Mouse (Mus musculus) intestine, embryonic 15.5 days (tissue): ENCODE measurements around the gene Tap2. TPM values are rescaled to one million over a fixed set of nuclear protein-coding genes. Genes with fewer than 3 reads are reported as not detected.
"Not testable (repeated sequence)": the region's sequence is repeated elsewhere in the genome, so short reads cannot be mapped to it uniquely, and the experiment has no call there.

Experiments
- ATAC-seq: fragments of 200-750 bp; cut with Nextera tagmentation; 2 replicates; pipeline ENCODE4 v1.8.0; 2017; ENCODE audit warnings: moderate TSS enrichment, moderate library complexity
- H3K27ac ChIP-seq: fragments of 300-500 bp; sonication (generic); 2 replicates; pipeline ENCODE4 v1.5.1; 2015; ENCODE audit warnings: mild to moderate bottlenecking, inconsistent platforms
- H3K27me3 ChIP-seq: fragments of 300-500 bp; sonication (generic); replicated peaks from 2 replicates; pipeline ENCODE4 v1.6.1; 2015; ENCODE audit warnings: inconsistent platforms
- H3K36me3 ChIP-seq: fragments of 300-500 bp; sonication (generic); 2 replicates; pipeline ENCODE4 v1.6.1; 2015; ENCODE audit warnings: inconsistent platforms
- H3K4me1 ChIP-seq: fragments of 300-500 bp; sonication (generic); replicated peaks from 2 replicates; pipeline ENCODE4 v1.6.1; 2015; ENCODE audit warnings: inconsistent platforms
- H3K4me2 ChIP-seq: fragments of 300-500 bp; sonication (generic); replicated peaks from 2 replicates; pipeline ENCODE4 v1.6.1; 2015; ENCODE audit warnings: mild to moderate bottlenecking, inconsistent platforms
- H3K4me3 ChIP-seq: fragments of 300-500 bp; sonication (generic); replicated peaks from 2 replicates; pipeline ENCODE4 v1.5.1; 2015; ENCODE audit warnings: inconsistent platforms
- H3K9ac ChIP-seq: fragments of 300-500 bp; sonication (generic); 2 replicates; pipeline ENCODE4 v1.6.1; 2015; ENCODE audit warnings: inconsistent platforms
- H3K9me3 ChIP-seq: fragments of 300-500 bp; sonication (generic); 2 replicates; pipeline ENCODE4 v1.6.1; 2016; ENCODE audit warnings: inconsistent platforms
- WGBS: fragments of 180-500 bp; shearing (Covaris S2); methylation state at CpG from one replicate; pipeline ENCODE4 v1.1.7; 2015; 5-methylcytosine and 5-hydroxymethylcytosine counted together
- polyA plus RNA-seq: library from polyadenylated mRNA; unstranded; fragments of >200 nt; fragmentation: Nextera tagmentation; extraction: Ambion mirVana; gene quantifications from 2 replicates; pipeline ENCODE4 v1.2.1, GENCODE M21; 2015

Gene Tap2
- polyA plus RNA-seq, 1 experiment from 2014 or later, result 5.3 TPM

DNA sequence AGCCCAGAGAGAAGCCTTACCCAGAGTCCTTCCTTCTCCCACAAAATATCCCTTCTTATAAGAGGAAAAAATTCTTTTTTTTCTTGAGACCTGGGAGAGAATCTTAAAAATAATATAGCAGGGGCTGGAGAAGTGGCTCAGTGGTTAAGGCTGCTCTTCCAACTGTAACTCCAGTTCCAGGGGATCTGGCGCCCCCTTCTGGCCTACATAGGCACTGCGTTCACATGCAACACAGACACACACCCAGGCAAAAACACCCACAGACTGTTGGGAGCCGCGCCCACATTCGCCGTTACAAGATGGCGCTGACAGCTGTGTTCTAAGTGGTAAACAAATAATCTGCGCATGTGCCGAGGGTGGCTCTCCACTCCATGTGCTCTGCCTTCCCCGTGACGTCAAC lies 15.8 kb downstream of the Tap2 start:
- ATAC-seq, result not testable (repeated sequence)
- WGBS, result 89% methylated on average over 8 of the region's 11 CpGs

DNA sequence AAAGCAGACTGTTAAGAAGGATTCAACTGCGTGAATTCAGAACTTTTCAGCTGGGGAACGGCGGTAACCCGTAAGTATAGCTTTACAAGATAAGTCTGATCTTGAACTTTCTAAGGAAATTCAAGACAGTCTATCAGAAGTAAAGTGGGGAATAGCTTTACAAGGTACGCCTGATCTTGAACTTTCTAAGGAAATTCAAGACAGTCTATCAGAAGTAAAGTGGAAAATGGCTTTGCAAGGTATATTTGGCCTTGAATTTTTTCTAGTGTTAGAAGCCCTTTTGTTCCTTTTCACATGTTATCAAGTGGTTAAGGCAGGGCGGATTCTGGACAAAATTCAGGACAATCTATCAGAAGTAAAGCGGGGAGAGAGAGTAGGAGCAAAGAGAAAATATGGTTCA lies 16.5 kb downstream of the Tap2 start:
- 97% methylated on average over 3 of the region's 7 CpGs for WGBS
- not testable (repeated sequence) for H3K9ac ChIP-seq, H3K27me3 ChIP-seq, H3K36me3 ChIP-seq, H3K4me3 ChIP-seq, H3K4me1 ChIP-seq, H3K27ac ChIP-seq, H3K4me2 ChIP-seq, H3K9me3 ChIP-seq, ATAC-seq

More for the DNA sequence above, 15.8 kb downstream of the Tap2 start:
- H3K4me1 ChIP-seq, H3K27ac ChIP-seq, H3K36me3 ChIP-seq, H3K9ac ChIP-seq, H3K9me3 ChIP-seq, H3K4me2 ChIP-seq, H3K4me3 ChIP-seq: not testable (repeated sequence)
- H3K27me3 ChIP-seq, result peaks cover 10% of the 10 kb centered on the region

DNA sequence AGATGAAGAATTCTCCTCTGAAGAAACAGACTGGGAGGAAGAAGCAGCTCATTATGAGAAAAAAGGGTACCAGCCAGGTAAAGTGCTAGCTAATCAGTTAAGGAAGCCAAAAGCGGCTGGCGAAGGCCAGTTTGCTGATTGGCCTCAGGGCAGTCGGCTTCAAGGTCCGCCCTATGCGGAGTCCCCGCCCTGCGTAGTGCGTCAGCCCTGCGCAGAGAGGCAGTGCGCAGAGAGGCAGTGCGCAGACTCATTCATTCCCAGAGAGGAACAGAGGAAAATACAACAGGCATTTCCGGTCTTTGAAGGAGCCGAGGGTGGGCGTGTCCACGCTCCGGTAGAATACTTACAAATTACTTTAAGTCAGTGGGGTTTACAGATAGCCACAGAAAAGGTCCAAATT lies 17.1 kb downstream of the Tap2 start:
- ATAC-seq, H3K27me3 ChIP-seq, H3K9me3 ChIP-seq, H3K4me2 ChIP-seq, H3K27ac ChIP-seq, H3K4me1 ChIP-seq, H3K9ac ChIP-seq, H3K4me3 ChIP-seq, H3K36me3 ChIP-seq: not testable (repeated sequence)
- WGBS, result 98% methylated on average over 7 of the region's 16 CpGs

DNA sequence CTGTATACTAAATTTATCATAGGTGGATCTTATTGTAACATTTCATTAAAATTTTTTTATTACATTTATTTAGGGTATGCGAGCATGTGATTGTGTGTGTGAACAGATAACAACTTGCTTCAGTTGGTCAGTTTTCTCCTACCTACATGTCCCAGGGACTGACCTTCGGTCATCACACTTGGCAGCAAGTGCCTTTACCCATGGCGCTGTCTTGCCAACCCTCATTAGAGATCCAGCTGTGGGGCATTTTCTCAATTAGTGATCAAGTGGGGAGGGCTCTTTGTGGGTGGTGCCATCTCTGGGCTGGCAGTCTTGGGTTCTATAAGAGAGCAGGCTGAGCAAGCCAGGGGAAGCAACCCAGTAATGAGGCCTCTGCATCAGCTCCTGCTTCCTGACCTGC lies 21.5 kb downstream of the Tap2 start:
- Histone ChIP-seq H3K27me3 (no peaks in the 10 kb centered on the region), H3K36me3 (no peaks in the 10 kb centered on the region), H3K4me3 (no peak overlapping the region), H3K9me3 (0 out of 2 replicates have a peak, but pooled peaks cover 3% of the 10 kb centered on the region), H3K9ac (no peak overlapping the region), H3K4me2 (no peak overlapping the region), H3K4me1 (no peaks in the 10 kb centered on the region), H3K27ac (no peak overlapping the region)
- ATAC-seq, result no peak
- WGBS, result 94% methylated on average over 3 of the region's 3 CpGs

DNA sequence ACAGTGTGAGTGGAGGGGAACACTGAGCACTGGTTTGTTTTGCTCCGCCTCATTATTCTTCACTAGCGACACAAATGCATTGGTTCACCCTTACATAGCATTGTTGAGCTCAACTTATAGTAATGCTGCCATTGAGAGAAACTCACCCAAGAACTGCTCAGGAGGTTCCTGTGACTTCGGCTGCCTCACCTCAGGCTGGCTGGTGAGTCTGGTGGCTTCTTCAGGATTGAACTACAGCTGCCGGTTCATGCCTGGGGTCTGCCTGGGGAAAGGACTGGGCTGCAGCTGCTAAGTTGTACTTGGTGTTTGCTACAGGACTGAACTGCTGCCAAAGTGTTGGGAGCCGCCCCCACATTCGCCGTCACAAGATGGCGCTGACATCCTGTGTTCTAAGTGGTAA lies 22.1 kb downstream of the Tap2 start:
- Histone ChIP-seq H3K36me3 (no peaks in the 10 kb centered on the region), H3K4me3 (no peak overlapping the region), H3K9me3 (0 out of 2 replicates have a peak, but pooled peaks cover 3% of the 10 kb centered on the region), H3K27me3 (no peaks in the 10 kb centered on the region), H3K4me1 (no peaks in the 10 kb centered on the region), H3K4me2 (no peak overlapping the region), H3K27ac (no peak overlapping the region), H3K9ac (no peak overlapping the region)
- no peak for ATAC-seq
- 97% methylated on average over 8 of the region's 8 CpGs for WGBS

DNA sequence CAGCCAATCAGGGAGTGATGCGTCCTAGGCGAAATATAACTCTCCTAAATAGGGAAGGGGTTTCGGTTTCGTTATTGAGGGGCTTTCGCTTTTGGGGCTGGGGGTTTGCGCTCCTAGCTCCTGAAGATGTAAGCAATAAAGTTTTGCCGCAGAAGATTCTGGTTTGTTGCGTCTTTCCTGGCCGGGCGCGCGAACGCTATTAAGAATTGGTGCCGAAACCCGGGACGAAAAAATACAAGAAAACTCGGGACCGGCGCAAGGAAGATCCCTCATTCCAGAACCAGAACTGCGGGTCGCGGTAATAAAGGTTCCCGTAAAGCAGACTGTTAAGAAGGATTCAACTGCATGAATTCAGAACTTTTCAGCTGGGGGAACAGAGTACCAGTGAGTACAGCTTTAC lies 22.6 kb downstream of the Tap2 start:
- H3K4me3 ChIP-seq, H3K36me3 ChIP-seq: not testable (repeated sequence)
- 96% methylated on average over 16 of the region's 23 CpGs for WGBS

DNA sequence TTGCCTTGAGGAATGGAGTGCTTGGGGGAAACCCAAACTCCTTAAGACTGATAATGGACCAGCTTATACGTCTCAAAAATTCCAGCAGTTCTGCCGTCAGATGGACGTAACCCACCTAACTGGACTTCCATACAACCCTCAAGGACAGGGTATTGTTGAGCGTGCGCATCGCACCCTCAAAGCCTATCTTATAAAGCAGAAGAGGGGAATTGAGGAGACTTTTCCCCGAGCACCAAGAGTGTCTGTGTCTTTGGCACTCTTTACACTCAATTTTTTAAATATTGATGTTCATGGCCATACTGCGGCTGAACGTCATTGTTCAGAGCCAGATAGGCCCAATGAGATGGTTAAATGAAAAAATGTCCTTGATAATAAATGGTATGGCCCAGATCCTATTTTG lies 27.6 kb downstream of the Tap2 start:
- H3K9me3 ChIP-seq, H3K4me2 ChIP-seq, H3K36me3 ChIP-seq, H3K9ac ChIP-seq, H3K4me3 ChIP-seq, H3K27ac ChIP-seq, H3K27me3 ChIP-seq, H3K4me1 ChIP-seq, ATAC-seq: not testable (repeated sequence)
- WGBS, result 95% methylated on average over 9 of the region's 9 CpGs

More for the DNA sequence above, 22.6 kb downstream of the Tap2 start:
- not testable (repeated sequence) for H3K27me3 ChIP-seq, H3K4me2 ChIP-seq, H3K27ac ChIP-seq, ATAC-seq, H3K9ac ChIP-seq, H3K4me1 ChIP-seq, H3K9me3 ChIP-seq

DNA sequence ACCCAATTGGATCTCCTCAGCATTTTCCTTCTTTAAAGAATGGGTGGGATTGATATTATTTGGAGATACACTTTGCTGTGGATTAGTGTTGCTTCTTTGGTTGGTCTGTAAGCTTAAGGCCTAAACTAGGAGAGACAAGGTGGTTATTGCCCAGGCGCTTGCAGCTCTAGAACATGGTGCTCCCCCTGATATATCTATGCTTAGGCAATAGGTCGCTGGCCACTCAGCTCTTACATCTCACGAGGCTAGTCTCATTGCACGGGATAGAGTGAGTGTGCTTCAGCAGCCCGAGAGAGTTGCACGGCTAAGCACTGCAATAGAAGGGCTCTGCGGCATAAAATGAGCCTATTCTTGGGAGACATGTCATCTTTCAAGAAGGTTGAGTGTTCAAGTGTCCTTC lies 28.7 kb downstream of the Tap2 start:
- not testable (repeated sequence) for ATAC-seq, H3K27me3 ChIP-seq, H3K9me3 ChIP-seq, H3K4me1 ChIP-seq, H3K4me2 ChIP-seq, H3K4me3 ChIP-seq, H3K27ac ChIP-seq, H3K36me3 ChIP-seq, H3K9ac ChIP-seq
- 91% methylated on average over 7 of the region's 7 CpGs for WGBS

DNA sequence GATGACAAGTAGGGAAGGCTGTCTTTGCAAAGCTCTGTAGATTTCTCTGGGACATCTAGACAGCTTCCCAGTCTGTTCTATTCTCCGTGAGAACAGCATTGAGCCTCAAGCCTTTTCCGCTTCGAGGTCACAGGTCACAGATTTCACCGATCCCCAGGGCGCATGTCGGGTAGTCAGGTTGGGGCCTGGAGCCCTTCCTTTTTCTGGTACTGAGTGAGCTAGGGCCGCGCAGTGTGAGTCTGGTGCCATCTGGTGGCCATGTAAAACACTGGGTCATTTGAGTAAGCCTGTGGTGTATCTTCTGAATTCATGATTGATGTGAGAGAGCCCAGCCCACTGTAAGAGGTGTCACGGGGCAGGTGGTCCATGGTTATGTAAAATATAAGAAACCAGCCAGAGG lies 31.6 kb downstream of the Tap2 start:
- Histone ChIP-seq H3K36me3 (no peaks in the 10 kb centered on the region), H3K4me2 (no peak overlapping the region), H3K4me3 (no peak overlapping the region), H3K4me1 (no peaks in the 10 kb centered on the region), H3K27me3 (no peaks in the 10 kb centered on the region), H3K9ac (no peak overlapping the region), H3K27ac (no peak overlapping the region), H3K9me3 (no peaks in the 10 kb centered on the region)
- 38% methylated on average over 9 of the region's 9 CpGs for whole genome bisulfite sequencing
- ATAC-seq, result no peak; the same call in 1 of the 2 replicates

DNA sequence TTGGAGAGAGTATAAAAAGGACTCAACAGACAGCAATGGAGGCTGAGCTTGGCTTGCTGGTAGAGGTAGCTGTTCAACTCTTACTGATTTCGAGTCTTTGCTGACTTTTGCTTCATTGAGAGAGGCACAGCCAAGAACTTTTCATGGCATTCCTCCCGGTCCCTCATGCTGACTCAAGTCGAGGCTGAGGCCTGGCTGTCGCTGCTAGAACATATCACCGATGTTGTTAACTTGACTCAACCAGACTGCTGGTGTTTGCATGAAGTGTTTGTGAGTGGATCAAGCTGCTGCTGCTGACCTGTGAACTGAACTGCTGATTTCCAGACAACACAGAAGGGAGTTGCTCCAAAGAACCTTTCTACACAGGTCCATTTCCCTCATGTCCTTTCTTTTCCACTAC lies 33.4 kb downstream of the Tap2 start:
- H3K4me1 ChIP-seq, result no peaks in the 10 kb centered on the region
- H3K4me2 ChIP-seq, result no peak overlapping the region
- no peak overlapping the region for H3K9ac ChIP-seq
- H3K27me3 ChIP-seq, result no peaks in the 10 kb centered on the region
- no peaks in the 10 kb centered on the region for H3K36me3 ChIP-seq
- no peak overlapping the region for H3K4me3 ChIP-seq
- H3K9me3 ChIP-seq, result no peaks in the 10 kb centered on the region
- ATAC-seq, result no peak
- 77% methylated on average over 5 of the region's 5 CpGs for WGBS
- H3K27ac ChIP-seq, result no peak overlapping the region

DNA sequence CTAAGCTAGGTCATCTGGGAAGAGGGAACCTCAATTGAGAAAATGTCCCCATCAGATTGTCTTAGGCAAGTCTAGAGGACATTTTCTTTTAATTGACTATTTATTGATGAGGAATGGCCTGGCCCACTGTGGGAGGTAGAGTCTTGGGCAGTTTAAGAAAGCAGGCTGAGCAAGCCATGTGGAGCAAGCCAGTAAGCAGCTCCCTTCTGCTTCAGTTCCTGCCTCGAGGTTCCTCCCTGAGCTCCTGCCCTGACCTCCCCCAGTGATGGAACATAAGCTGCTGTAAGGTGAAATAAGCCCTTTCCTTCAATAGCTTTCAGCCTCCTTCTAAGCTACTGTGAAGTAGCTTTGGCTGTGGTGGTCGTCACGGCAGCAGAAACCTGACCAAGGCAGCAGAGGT lies 34.4 kb downstream of the Tap2 start:
- Histone ChIP-seq H3K36me3 (no peaks in the 10 kb centered on the region), H3K4me3 (no peak overlapping the region), H3K27ac (no peak overlapping the region), H3K9ac (no peak overlapping the region), H3K9me3 (no peaks in the 10 kb centered on the region), H3K27me3 (no peaks in the 10 kb centered on the region), H3K4me1 (no peaks in the 10 kb centered on the region), H3K4me2 (no peak overlapping the region)
- WGBS, result 75% methylated on average over 3 of the region's 3 CpGs
- ATAC-seq, result no peak

DNA sequence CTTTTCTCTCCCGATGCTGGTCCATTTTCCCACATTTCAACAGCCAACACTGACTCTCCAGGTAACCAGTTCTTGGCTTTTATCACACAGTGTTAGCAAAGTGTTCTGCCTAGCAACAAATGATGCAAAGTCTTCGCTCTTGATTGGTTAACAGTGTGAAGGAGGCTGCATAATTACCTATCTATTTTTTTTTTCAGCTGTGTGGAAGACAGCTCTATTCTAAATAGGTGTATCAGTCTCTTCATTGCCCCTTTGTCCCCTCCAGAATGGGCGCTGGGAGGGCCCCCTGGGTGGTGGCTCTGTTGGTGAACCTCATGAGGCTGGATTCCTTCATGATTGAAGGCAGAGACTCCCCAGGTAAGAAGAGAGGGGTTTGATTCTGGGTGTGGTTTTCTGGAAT lies 35.4 kb downstream of the Tap2 start, which contains the start of gene H2-Ob:
TSS of gene H2-Ob (plus strand) at position 198 of the 400 bp plus-strand sequence.
- H3K4me2 ChIP-seq, result no peak within 1 kb of the TSS
- H3K27me3 ChIP-seq, result no peaks in the 10 kb centered on the region
- H3K4me1 ChIP-seq, result no peaks in the 10 kb centered on the region
- no peaks in the 10 kb centered on the region for H3K9me3 ChIP-seq
- H3K9ac ChIP-seq, result no peak within 1 kb of the TSS
- no peak within 1 kb of the TSS for H3K4me3 ChIP-seq
- no peak for ATAC-seq
- no peak within 1 kb of the TSS for H3K27ac ChIP-seq
- 64% methylated on average over 3 of the region's 3 CpGs for WGBS
- no peaks in the 10 kb centered on the region for H3K36me3 ChIP-seq

DNA sequence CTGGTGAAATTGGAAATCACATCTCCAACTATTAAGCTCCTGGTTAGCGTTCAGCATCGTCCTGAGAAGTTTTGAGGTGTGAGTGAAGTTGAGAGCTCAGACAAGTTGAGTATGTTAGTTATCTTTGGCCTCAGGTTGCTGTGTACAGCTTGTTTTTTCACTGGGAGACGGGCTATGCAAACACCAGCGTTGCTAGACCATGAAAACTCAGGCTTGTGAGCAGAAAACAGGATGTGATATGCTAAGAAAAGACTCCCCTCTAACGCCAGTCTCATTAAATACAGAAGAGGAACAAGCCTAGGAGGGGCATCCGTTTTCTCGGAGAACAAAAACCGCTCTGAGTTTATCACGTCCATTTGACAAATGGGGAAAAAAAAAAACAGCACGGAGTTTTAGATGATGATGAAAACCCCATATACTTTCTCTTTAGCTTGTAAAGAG lies 36.3 kb downstream of the Tap2 start:
- Histone ChIP-seq H3K4me1 (no peaks in the 10 kb centered on the region), H3K4me3 (no peak overlapping the region), H3K27me3 (no peaks in the 10 kb centered on the region), H3K4me2 (no peak overlapping the region), H3K27ac (no peak overlapping the region), H3K36me3 (no peaks in the 10 kb centered on the region), H3K9me3 (no peaks in the 10 kb centered on the region), H3K9ac (no peak overlapping the region)
- no peak for ATAC-seq
- 48% methylated on average over 10 of the region's 10 CpGs for WGBS

DNA sequence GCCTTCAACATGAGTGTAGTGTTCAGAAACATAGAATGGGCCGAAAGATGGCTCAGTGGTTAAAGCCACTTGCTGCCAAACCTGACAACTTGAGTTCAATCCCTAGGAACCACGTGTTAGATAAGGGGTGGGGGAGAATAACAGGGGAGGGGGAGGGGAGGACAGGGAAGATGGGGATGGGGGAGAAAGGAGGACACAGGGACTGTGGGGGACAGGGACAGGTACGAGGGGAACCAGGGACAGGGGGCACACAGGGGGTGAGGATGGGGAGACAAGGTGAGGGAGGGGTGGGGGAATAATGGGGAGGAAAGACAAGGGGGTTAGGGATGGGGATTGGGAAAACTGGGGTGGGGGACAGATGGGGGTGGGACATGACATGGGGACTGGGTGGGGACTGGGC lies 37.0 kb downstream of the Tap2 start:
- Histone ChIP-seq H3K4me1 (no peaks in the 10 kb centered on the region), H3K4me3 (no peak overlapping the region), H3K27ac (no peak overlapping the region), H3K9me3 (no peaks in the 10 kb centered on the region), H3K27me3 (no peaks in the 10 kb centered on the region), H3K36me3 (no peaks in the 10 kb centered on the region), H3K9ac (no peak overlapping the region), H3K4me2 (no peak overlapping the region)
- WGBS, result 63% methylated on average over 3 of the region's 3 CpGs
- ATAC-seq, result no peak
